Mouse (Mus musculus): ENCODE results near the gene Cyp2d10. TPM values are rescaled to one million over a fixed set of nuclear protein-coding genes. Genes with fewer than 3 reads are reported as not detected.

Cyp2d10 gene
- polyA plus RNA-seq, 1 experiment from 2014 or later, result not detected

Small RNA genes lying within 50 kb of the gene (microRNA-seq; reads per million reads assigned to microRNA genes)
- gene Gm25990, result not detected
- not detected for gene Gm27331
- not detected for gene Gm27622
- not detected for gene Mir7684

Other genes with a start within 250 kb of the Cyp2d10 start
- 0.15 TPM in 1 of 2 replicates, not detected in the other for gene Shisa8, start 194.4 kb downstream of the Cyp2d10 start, polyA plus RNA-seq (2016; fragmentation: Nextera tagmentation; extraction: Ambion mirVana)
- 0.15 and 0.33 TPM in 2 replicates for gene Tnfrsf13c, start 182.8 kb downstream of the Cyp2d10 start, polyA plus RNA-seq (2016; fragmentation: Nextera tagmentation; extraction: Ambion mirVana)
- gene Cenpm, start 162.4 kb downstream of the Cyp2d10 start, polyA plus RNA-seq (2016; fragmentation: Nextera tagmentation; extraction: Ambion mirVana), result 83.9 and 86.0 TPM in 2 replicates
- gene 1500009C09Rik, start 154.8 kb downstream of the Cyp2d10 start, polyA plus RNA-seq (2016; fragmentation: Nextera tagmentation; extraction: Ambion mirVana), result not detected in 2 replicates
- 32.9 and 41.5 TPM in 2 replicates for gene Sept3, start 132.3 kb downstream of the Cyp2d10 start, polyA plus RNA-seq (2016; fragmentation: Nextera tagmentation; extraction: Ambion mirVana)
- 0.16 and 0.38 TPM in 2 replicates for gene Wbp2nl, start 108.2 kb downstream of the Cyp2d10 start, polyA plus RNA-seq (2016; fragmentation: Nextera tagmentation; extraction: Ambion mirVana)
- gene Naga, start 68.3 kb downstream of the Cyp2d10 start, polyA plus RNA-seq (2016; fragmentation: Nextera tagmentation; extraction: Ambion mirVana), result 19.0 and 29.2 TPM in 2 replicates
- 5.4 and 7.4 TPM in 2 replicates for gene Pheta2, start 68.3 kb downstream of the Cyp2d10 start, polyA plus RNA-seq (2016; fragmentation: Nextera tagmentation; extraction: Ambion mirVana)
- gene Smdt1, start 68.2 kb downstream of the Cyp2d10 start, polyA plus RNA-seq (2016; fragmentation: Nextera tagmentation; extraction: Ambion mirVana), result 211 and 212 TPM in 2 replicates
- 243 and 262 TPM in 2 replicates for gene Ndufa6, start 52.9 kb downstream of the Cyp2d10 start, polyA plus RNA-seq (2016; fragmentation: Nextera tagmentation; extraction: Ambion mirVana)
- gene Cyp2d22, start 26.9 kb downstream of the Cyp2d10 start, polyA plus RNA-seq (2016; fragmentation: Nextera tagmentation; extraction: Ambion mirVana), result 0.80 and 2.9 TPM in 2 replicates
- not detected in 2 replicates for gene Cyp2d11, start 13.2 kb downstream of the Cyp2d10 start, polyA plus RNA-seq (2016; fragmentation: Nextera tagmentation; extraction: Ambion mirVana)
- not detected in 2 replicates for gene Cyp2d9, start 26.2 kb upstream of the Cyp2d10 start, polyA plus RNA-seq (2016; fragmentation: Nextera tagmentation; extraction: Ambion mirVana)
- not detected in 2 replicates for gene Cyp2d12, start 147.9 kb upstream of the Cyp2d10 start, polyA plus RNA-seq (2016; fragmentation: Nextera tagmentation; extraction: Ambion mirVana)
- gene Cyp2d34, start 213.8 kb upstream of the Cyp2d10 start, polyA plus RNA-seq (2016; fragmentation: Nextera tagmentation; extraction: Ambion mirVana), result not detected in 2 replicates